Mouse (Mus musculus): ENCODE data around the gene Olfr145.

Gene Olfr145

GRCm38 (mm10) chr9:37896661-37897060 lies at the start of gene Olfr145:
Olfr145 (plus strand) TSS chr9:37896724.
- in situ Hi-C loops (cut with MboI, MseI) = no loop called here

GRCm38 (mm10) chr9:37849267-37849666 lies 47.3 kb upstream of the Olfr145 start:
- in situ Hi-C loops (cut with MboI, MseI) = loop anchor here in 1 of 2 experiments (10.0 kb wide), 1 partner anchor 1276 kb away; the partner anchor contains the start of gene Olfr27

- in situ Hi-C loops (cut with MboI, MseI) = no loop called here
Observed at GRCm38 (mm10) chr9:37853969-37854368, 42.6 kb upstream of the Olfr145 start, which contains the start of gene Olfr877. Olfr877 (plus strand) TSS chr9:37854269.

- in situ Hi-C loops (cut with MboI, MseI) = no loop called here
Observed at GRCm38 (mm10) chr9:37863325-37863724, 33.2 kb upstream of the Olfr145 start.

GRCm38 (mm10) chr9:37870246-37870645 lies 26.3 kb upstream of the Olfr145 start:
- in situ Hi-C loops (cut with MboI, MseI) = no loop called here

GRCm38 (mm10) chr9:37871097-37871496 lies 25.4 kb upstream of the Olfr145 start:
- in situ Hi-C loops (cut with MboI, MseI) = no loop called here

- in situ Hi-C loops (cut with MboI, MseI) = no loop called here
Observed at GRCm38 (mm10) chr9:37871536-37871935, 25.0 kb upstream of the Olfr145 start.

- in situ Hi-C loops (cut with MboI, MseI) = no loop called here
Observed at GRCm38 (mm10) chr9:37890960-37891359, 5.6 kb upstream of the Olfr145 start.

GRCm38 (mm10) chr9:37905555-37905954 lies 9.0 kb downstream of the Olfr145 start:
- in situ Hi-C loops (cut with MboI, MseI) = loop anchor here in 1 of 2 experiments (10.0 kb wide), 1 partner anchor 1551 kb away; no protein-coding TSS in a partner anchor

GRCm38 (mm10) chr9:37917540-37917939 lies 21.0 kb downstream of the Olfr145 start, which contains the start of gene Olfr878:
Olfr878 (plus strand) TSS chr9:37917840.
- in situ Hi-C loops (cut with MboI, MseI) = no loop called here

GRCm38 (mm10) chr9:37918018-37918417 lies 21.5 kb downstream of the Olfr145 start:
- in situ Hi-C loops (cut with MboI, MseI) = no loop called here

GRCm38 (mm10) chr9:37924194-37924593 lies 27.7 kb downstream of the Olfr145 start:
- in situ Hi-C loops (cut with MboI, MseI) = no loop called here

- in situ Hi-C loops (cut with MboI, MseI) = loop anchor here (25.0 kb wide), 1 partner anchor 513 kb away; the partner anchor contains the start of gene Robo4 (in 2 of the 2)
Observed at GRCm38 (mm10) chr9:37925445-37925844, 28.9 kb downstream of the Olfr145 start.

GRCm38 (mm10) chr9:37926019-37927013 lies 29.8 kb downstream of the Olfr145 start:
- in situ Hi-C loops (cut with MboI, MseI) = loop anchor here (25.0 kb wide), 1 partner anchor 514 kb away; the partner anchor contains the start of gene Robo4 (in 2 of the 2)

- in situ Hi-C loops (cut with MboI, MseI) = loop anchor here (5.0 to 25.0 kb wide), 2 partner anchors 240 to 520 kb away; partner anchors contain the start of gene Robo4 (in 2 of the 2)
Observed at GRCm38 (mm10) chr9:37932519-37932918, 36.0 kb downstream of the Olfr145 start.

GRCm38 (mm10) chr9:37934146-37934545 lies 37.6 kb downstream of the Olfr145 start:
- in situ Hi-C loops (cut with MboI, MseI) = loop anchor here (5.0 to 25.0 kb wide), 2 partner anchors 242 to 522 kb away; partner anchors contain the start of gene Robo4 (in 2 of the 2)

- in situ Hi-C loops (cut with MboI, MseI) = loop anchor here (25.0 kb wide), 1 partner anchor 529 kb away; the partner anchor contains the start of gene Robo4 (in 2 of the 2)
Observed at GRCm38 (mm10) chr9:37941167-37941566, 44.6 kb downstream of the Olfr145 start.

Measured in T-helper 17 cell (primary cell).